Mouse (Mus musculus) heart, postnatal 0 days (tissue): ENCODE results near the gene Pigu. TPM values are rescaled to one million over a fixed set of nuclear protein-coding genes. Genes with fewer than 3 reads are reported as not detected.

Experiments
- ATAC-seq: fragments of 200-750 bp; cut with Nextera tagmentation; 2 replicates; pipeline ENCODE4 v1.8.0; 2017; ENCODE audit warnings: low read depth, moderate number of reproducible peaks, moderate library complexity; ENCODE audit not compliant: insufficient read depth
- DNase-seq: peaks from one replicate; pipeline ENCODE4 v3.0.0-alpha.2; 2016; ENCODE audit warnings: low spot score
- H3K27ac ChIP-seq: fragments of 300-500 bp; sonication (generic); 2 replicates; pipeline ENCODE4 v1.5.1; 2014; ENCODE audit warnings: low read depth, mild to moderate bottlenecking
- H3K27me3 ChIP-seq: fragments of 300-500 bp; sonication (generic); 2 replicates; pipeline ENCODE4 v1.6.1; 2014; ENCODE audit warnings: low read length, mixed read lengths; ENCODE audit not compliant: control insufficient read depth, insufficient read depth
- H3K36me3 ChIP-seq: fragments of 300-500 bp; sonication (generic); replicated peaks from 2 replicates; pipeline ENCODE4 v1.6.1; 2014; ENCODE audit warnings: low read length, mixed read lengths; ENCODE audit not compliant: control insufficient read depth, insufficient read depth
- H3K4me1 ChIP-seq: fragments of 300-500 bp; sonication (generic); 2 replicates; pipeline ENCODE4 v1.6.1; 2014; ENCODE audit warnings: antibody characterized with exemption; ENCODE audit not compliant: control insufficient read depth, insufficient read depth
- H3K4me2 ChIP-seq: fragments of 300-500 bp; sonication (generic); 2 replicates; pipeline ENCODE4 v1.6.1; 2014; ENCODE audit warnings: low read depth, mild to moderate bottlenecking, low read length, moderate library complexity
- H3K4me3 ChIP-seq: fragments of 300-500 bp; sonication (generic); 2 replicates; pipeline ENCODE4 v1.5.1; 2014; ENCODE audit warnings: low read depth, low read length
- H3K9ac ChIP-seq: fragments of 300-500 bp; sonication (generic); replicated peaks from 2 replicates; pipeline ENCODE4 v1.6.1; 2014; ENCODE audit warnings: low read depth, low read length, mixed read lengths
- H3K9me3 ChIP-seq: fragments of 300-500 bp; sonication (generic); replicated peaks from 2 replicates; pipeline ENCODE4 v1.6.1; 2016; ENCODE audit warnings: low read length; ENCODE audit not compliant: control insufficient read depth
- CTCF ChIP-seq: IDR thresholded peaks from 2 replicates; pipeline ENCODE4 v1.5.1; 2016; ENCODE audit warnings: antibody characterized with exemption, control low read depth, low read depth
- EP300 ChIP-seq: IDR thresholded peaks from 2 replicates; pipeline ENCODE4 v1.6.1; 2016; ENCODE audit warnings: antibody characterized with exemption, low read depth
- WGBS: fragments of 180-500 bp; shearing (Covaris S2); extraction: QIAGEN DNeasy Blood & Tissue Kit; methylation state at CpG from one replicate; pipeline ENCODE4 v1.1.7; 2014; 5-methylcytosine and 5-hydroxymethylcytosine counted together
- polyA plus RNA-seq: library from polyadenylated mRNA; unstranded; fragments of >200 nt; fragmentation: Nextera tagmentation; extraction: Ambion mirVana; gene quantifications from 2 replicates; pipeline ENCODE4 v1.2.1, GENCODE M21; 2015
- total RNA-seq: library from RNA; depleted of rRNA; stranded (reverse); fragments of >200 nt; gene quantifications from 2 replicates; pipeline ENCODE4 v1.2.3, GENCODE M21; 2014; ENCODE audit warnings: low replicate concordance

The Pigu gene
- total and polyA plus RNA-seq, 2 experiments from 2014 or later: 43.3 to 43.7 TPM

DNA sequence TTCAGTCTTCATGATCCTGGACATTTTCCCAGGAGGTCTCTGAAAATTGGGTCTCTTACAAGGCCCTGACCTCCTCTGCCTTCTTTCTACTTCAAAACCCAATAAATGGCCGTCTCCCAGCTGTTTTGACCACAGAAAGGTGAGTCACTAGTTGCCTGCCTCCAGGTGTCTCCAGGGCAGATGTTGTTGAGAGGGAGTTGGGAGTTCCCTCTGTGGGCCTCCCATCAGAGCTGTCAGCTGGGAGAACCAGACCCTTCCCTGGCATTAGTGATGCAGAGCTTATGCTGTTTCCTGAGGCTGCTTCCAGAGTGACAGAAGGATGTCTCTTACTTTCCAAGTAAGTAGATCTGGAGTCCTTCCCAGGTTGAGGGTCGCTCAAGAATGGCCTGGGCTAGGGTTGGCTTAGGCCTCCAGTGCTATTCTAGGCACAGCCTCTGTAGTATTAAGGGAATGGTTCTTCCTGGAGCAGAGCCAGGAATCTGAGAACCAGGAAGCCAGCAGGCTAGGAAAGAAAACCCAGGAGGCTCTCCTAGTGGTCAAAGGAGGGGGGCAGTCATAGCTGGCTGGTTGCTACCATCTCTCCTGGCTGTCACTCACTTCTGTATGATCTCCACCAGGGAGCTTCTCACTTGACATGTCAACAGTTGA is 25.7 kb upstream of the Pigu start:
- H3K4me2 ChIP-seq: peak overlapping the region; percentile 93
- WGBS: 28% methylated on average over 2 of the region's 2 CpGs
- peaks cover 33% of the 10 kb centered on the region for H3K4me1 ChIP-seq
- peak; percentile 85 for DNase-seq
- peak; percentile 22 for ATAC-seq
- peak overlapping the region; percentile 99 for H3K27ac ChIP-seq
- no peak for TF ChIP-seq EP300
- TF ChIP-seq CTCF: peak; percentile 33; the same call in 1 of the 2 replicates
- H3K9ac ChIP-seq: peak overlapping the region; percentile 76
- no peaks in the 10 kb centered on the region for H3K9me3 ChIP-seq
- peaks cover 29% of the 10 kb centered on the region for H3K36me3 ChIP-seq
- peak overlapping the region; percentile 71 for H3K4me3 ChIP-seq
- no peaks in the 10 kb centered on the region for H3K27me3 ChIP-seq

DNA sequence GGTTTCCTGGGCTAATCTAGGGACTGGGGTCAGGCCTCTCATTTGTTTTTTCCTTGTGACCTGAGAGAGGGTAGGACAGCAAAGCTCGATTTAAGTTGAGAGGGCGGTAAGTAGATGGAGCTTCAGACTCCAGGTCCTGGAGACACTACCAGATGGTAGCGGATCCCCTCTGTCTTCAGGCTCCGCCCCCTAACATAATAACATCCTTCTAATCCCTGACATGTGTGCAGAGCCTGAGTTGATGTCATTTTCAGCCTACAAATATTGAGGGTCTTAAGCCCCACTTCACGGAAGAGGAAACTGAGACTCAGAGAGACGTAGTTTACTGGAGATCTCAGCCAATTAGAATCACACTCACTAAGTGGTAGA is 25.1 kb upstream of the Pigu start:
- 10% methylated on average over 6 of the region's 6 CpGs for WGBS
- Histone ChIP-seq H3K27ac (peak overlapping the region; percentile 99), H3K4me3 (peak overlapping the region; percentile 71), H3K4me1 (peaks cover 33% of the 10 kb centered on the region), H3K4me2 (peak overlapping the region; percentile 93), H3K36me3 (peaks cover 23% of the 10 kb centered on the region), H3K27me3 (no peaks in the 10 kb centered on the region), H3K9ac (peak overlapping the region; percentile 76), H3K9me3 (no peaks in the 10 kb centered on the region)
- ATAC-seq (peak; percentile 5; the same call in 1 of the 2 replicates), DNase-seq (no peak)
- TF ChIP-seq CTCF (no peak), EP300 (no peak)

GRCm38 (mm10) chr2:155381643-155382331 is 24.6 kb upstream of the Pigu start:
- ATAC-seq: peak; percentile 90
- H3K4me3 ChIP-seq: peak overlapping the region; percentile 71
- peak overlapping the region; percentile 99 for H3K27ac ChIP-seq
- peak; percentile 97 for DNase-seq
- TF ChIP-seq CTCF: no peak
- peak; percentile 64 for TF ChIP-seq EP300
- peak overlapping the region; percentile 93 for H3K4me2 ChIP-seq
- peaks cover 33% of the 10 kb centered on the region for H3K4me1 ChIP-seq
- no peaks in the 10 kb centered on the region for H3K9me3 ChIP-seq
- under 1% methylated on average over 68 of the region's 68 CpGs for WGBS
- H3K36me3 ChIP-seq: peaks cover 17% of the 10 kb centered on the region
- H3K27me3 ChIP-seq: no peaks in the 10 kb centered on the region
- peak overlapping the region; percentile 76 for H3K9ac ChIP-seq

GRCm38 (mm10) chr2:155381060-155381437 is 23.8 kb upstream of the Pigu start:
- Histone ChIP-seq H3K36me3 (peaks cover 10% of the 10 kb centered on the region), H3K27ac (peak overlapping the region; percentile 99), H3K27me3 (no peaks in the 10 kb centered on the region), H3K4me1 (peaks cover 33% of the 10 kb centered on the region), H3K9me3 (no peaks in the 10 kb centered on the region), H3K9ac (peak overlapping the region; percentile 76), H3K4me3 (peak overlapping the region; percentile 71), H3K4me2 (peak overlapping the region; percentile 93)
- no peak for TF ChIP-seq EP300
- TF ChIP-seq CTCF: no peak
- no peak for ATAC-seq
- no peak for DNase-seq
- WGBS: 3% methylated on average over 11 of the region's 11 CpGs

DNA sequence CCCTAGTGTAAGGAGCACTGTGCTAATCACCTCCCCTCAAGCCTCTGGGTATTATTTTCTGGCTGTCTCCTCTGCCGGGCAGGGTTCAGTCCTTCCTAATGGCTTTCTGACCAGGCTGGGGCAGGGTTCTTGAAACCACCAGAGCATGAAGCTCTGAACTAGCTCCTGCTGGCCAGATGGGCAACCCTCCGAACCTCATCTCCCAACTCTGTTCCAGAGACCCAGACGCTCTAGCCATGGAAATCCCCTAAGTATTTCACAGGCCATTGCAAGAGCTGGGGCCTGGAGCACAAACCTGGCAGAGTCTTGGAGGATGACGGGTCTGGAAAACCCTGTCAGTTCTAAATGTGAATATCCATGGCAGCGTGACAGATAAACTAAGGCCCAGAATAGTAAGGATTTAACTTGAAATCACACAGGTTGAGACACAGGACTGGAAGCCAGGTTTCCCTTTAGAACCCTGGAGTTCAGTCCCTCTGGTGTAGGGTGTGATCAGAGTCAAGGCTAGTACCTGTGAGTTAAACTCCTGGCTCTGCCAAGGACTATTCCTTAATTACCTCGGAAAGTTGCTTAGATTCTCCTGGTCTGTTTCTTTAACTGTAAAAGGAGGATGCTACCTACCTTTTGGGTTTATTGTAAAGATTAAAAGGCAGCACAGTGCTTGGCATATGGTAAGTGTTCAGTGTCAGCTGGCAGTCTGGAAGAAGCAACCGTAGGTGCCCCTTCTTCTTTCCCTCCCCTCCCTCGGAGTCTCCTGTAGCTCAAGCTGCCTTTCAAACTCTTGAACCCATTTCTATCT is 23.2 kb upstream of the Pigu start, which contains the start of gene Trp53inp2:
Gene Trp53inp2 (plus strand): TSS at position 799 of the 799 bp plus-strand sequence.
- Histone ChIP-seq H3K27me3 (no peaks in the 10 kb centered on the region), H3K9me3 (no peaks in the 10 kb centered on the region), H3K4me3 (peak within 1 kb of the TSS; percentile 71), H3K27ac (peak within 1 kb of the TSS; percentile 99), H3K4me2 (peak within 1 kb of the TSS; percentile 93), H3K4me1 (peaks cover 28% of the 10 kb centered on the region), H3K9ac (peak within 1 kb of the TSS; percentile 76), H3K36me3 (peaks cover 4% of the 10 kb centered on the region)
- no peak for TF ChIP-seq CTCF
- no peak for TF ChIP-seq EP300
- WGBS: 62% methylated on average over 8 of the region's 8 CpGs
- ATAC-seq (no peak), DNase-seq (no peak)
